Mouse (Mus musculus): ENCODE data around the gene Sertad1.
"Not testable (repeated sequence)": the region's sequence is repeated elsewhere in the genome, so short reads cannot be mapped to it uniquely, and the experiment has no call there.

Sertad1 gene

DNA sequence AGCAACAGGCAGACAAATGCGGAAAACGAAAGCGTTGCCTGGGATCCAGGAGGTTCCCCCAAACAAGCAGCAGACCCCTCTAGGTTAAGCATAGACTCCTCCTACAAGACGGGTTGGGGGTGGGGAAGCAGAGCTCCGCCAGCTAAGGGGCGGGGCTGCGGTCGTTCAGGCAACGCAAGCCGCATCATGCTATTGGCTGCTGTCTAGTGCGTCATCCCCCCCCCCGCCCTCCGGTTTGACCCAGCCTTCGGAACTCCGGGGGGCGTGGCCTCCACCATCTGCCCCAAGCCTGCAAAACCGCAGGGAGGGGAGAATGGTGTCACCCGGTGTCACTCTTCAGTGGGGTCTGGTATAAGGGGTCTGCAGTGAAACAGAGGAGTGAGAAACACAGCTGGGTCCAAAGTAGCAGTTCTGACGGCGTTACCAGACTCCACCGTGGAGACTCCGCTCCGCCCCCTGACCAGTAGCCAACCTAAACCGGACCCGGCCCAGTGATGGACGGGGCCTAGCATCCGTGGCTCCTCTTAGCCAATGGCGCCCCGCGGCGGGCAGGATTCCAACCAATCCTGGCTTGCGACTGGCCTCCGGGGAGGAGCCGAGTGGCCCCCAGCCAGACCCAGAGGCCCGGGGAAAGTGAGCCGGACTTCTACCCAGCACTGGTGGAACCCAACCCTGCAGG is 13.4 kb upstream of the Sertad1 start, which contains the start of gene Sertad3:
Gene Sertad3 (plus strand): TSS at position 613 of the 679 bp plus-strand sequence.
- DNase-seq (ENCODE audit: low read depth), result peak; percentile 93

DNA sequence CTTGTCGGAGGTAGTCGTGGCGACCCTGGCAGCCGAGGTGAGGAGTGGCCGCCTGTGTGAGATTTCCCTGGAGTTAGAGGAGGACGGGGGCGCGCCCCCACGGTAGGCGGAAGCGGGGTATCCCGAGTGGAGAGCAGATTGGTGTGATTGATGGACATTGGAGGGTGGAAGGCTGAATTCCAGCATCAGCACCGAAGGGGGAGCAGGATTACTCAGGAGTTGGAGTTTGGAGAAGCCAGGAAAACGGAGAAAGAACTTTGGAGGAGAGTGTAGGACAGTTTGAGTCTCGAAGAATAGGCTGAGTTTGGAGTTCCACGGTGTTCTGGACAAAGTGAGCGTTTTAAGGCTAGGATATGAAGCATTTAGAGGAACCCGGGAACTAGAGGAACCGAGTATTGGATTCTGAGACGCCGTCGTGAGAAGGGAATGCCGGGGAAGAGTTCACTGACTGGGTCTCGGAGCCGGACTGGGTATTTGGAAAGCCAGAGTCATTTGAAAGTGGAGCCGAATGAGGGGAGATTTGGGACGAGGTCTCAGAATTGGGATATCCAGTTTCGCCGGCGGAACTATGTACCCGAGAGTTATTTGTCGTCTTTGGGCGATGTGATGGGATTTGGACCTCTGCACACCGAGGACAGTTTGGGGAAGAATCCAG is 12.7 kb upstream of the Sertad1 start:
- no peak for DNase-seq (ENCODE audit: low read depth)

- peak; percentile 99 for DNase-seq (ENCODE audit: low read depth)
Measured at GRCm38 (mm10) chr7:27474490-27474954, 12.2 kb upstream of the Sertad1 start.

GRCm38 (mm10) chr7:27475596-27475995 is 11.1 kb upstream of the Sertad1 start:
- no peak for DNase-seq (ENCODE audit: low read depth)

DNA sequence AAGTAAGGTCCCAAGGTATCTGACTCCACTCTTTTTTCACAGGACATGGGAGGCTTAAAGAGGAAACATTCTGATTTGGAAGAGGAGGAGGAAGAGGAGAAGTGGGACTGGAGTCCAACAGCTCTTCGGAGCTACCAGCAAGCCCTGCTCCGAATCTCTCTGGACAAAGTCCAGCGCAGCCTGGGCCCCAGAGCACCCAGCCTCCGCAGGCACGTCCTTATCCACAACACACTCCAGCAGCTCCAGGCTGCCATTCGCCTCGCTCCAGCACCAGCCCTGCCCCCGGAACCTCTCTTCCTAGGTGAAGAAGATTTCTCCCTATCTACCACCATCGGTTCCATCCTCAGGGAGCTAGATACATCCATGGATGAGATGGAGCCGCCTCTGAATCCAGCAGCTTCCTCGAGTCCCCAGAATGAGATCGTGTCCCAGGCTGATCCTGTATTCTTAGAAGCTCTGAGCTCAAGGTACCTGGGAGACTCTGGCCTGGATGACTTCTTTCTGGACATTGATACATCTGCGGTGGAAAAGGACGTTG is 10.5 kb upstream of the Sertad1 start:
- no peak for DNase-seq (ENCODE audit: low read depth)

- DNase-seq (ENCODE audit: low read depth), result no peak
Measured at GRCm38 (mm10) chr7:27478561-27478960, 8.1 kb upstream of the Sertad1 start.

DNA sequence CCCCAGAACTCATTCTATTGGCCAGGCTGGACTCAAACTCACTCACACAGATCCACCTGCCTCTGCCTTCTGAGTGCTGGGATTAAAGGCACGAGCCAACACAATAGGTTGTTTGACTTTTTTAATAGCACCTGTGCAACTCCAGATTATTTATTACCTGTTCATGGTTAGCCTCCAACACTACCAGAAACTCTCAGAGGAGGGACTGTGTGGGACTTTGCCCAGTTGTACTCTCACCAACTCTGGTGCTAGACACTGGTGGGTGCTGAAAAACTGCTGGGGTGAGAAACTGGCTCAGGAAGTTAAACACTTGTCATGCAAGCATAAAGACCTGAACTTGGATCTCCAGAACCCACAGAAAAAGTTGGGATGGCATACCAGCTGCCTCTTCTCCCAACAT is 7.0 kb upstream of the Sertad1 start:
- DNase-seq (ENCODE audit: low read depth), result no peak

- DNase-seq (ENCODE audit: low read depth), result no peak
Measured at GRCm38 (mm10) chr7:27480506-27480905, 6.2 kb upstream of the Sertad1 start.

- peak; percentile 20 for DNase-seq (ENCODE audit: low read depth)
Measured at GRCm38 (mm10) chr7:27480927-27481626, 5.6 kb upstream of the Sertad1 start.

DNA sequence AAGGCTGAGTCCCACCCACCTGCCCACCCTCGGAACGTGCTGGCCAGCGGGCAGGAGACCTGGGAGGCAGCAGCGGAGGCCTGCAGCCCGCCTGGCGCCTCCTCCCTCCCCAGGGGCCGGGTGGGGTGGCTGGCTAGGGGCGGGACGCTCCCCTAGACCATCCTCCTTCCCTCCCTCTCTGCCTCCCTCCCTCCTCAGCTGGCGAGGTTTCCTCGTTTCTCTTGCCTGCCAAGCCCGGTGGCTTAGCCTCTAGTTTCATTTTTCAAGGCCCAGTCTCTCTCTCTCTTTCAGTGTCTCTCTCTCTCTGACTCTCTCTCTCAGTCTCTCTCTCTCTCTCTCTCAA is 5.1 kb upstream of the Sertad1 start:
- peak; percentile 90 for DNase-seq (ENCODE audit: low read depth)

GRCm38 (mm10) chr7:27483860-27484259 is 2.9 kb upstream of the Sertad1 start:
- DNase-seq (ENCODE audit: low read depth), result no peak

- DNase-seq (ENCODE audit: low read depth), result no peak
Measured at GRCm38 (mm10) chr7:27486102-27486769, 474 bp upstream of the Sertad1 start.

DNA sequence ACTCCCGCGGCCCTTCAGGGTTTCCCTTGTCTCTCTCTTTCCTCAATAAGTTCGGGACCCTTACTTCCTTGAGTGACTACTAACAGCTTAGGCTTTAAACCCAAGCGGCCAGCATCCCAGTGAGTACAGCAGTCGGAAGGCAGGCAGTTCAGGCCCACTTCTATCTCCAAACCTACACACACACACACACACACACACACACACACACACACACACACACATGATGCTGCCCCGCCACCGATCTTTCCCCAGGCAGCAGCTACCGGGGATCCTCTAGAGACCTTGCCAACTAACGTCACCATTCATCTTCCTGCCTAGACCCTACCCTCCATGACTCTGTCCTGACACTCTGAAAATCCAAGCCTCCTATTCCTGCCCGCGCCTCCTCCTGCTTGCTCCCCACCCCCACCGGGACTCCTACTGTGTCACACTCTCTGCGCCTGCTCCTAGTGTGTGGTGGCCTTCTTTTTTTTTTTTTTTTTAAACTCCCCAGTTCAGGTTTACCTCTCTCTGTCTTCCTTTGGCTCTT is 1.1 kb downstream of the Sertad1 start:
- peak; percentile 17 for DNase-seq (ENCODE audit: low read depth)

GRCm38 (mm10) chr7:27489270-27489869 is 2.7 kb downstream of the Sertad1 start:
- DNase-seq (ENCODE audit: low read depth), result no peak

- no peak for DNase-seq (ENCODE audit: low read depth)
Measured at GRCm38 (mm10) chr7:27490227-27490542, 3.5 kb downstream of the Sertad1 start.

DNA sequence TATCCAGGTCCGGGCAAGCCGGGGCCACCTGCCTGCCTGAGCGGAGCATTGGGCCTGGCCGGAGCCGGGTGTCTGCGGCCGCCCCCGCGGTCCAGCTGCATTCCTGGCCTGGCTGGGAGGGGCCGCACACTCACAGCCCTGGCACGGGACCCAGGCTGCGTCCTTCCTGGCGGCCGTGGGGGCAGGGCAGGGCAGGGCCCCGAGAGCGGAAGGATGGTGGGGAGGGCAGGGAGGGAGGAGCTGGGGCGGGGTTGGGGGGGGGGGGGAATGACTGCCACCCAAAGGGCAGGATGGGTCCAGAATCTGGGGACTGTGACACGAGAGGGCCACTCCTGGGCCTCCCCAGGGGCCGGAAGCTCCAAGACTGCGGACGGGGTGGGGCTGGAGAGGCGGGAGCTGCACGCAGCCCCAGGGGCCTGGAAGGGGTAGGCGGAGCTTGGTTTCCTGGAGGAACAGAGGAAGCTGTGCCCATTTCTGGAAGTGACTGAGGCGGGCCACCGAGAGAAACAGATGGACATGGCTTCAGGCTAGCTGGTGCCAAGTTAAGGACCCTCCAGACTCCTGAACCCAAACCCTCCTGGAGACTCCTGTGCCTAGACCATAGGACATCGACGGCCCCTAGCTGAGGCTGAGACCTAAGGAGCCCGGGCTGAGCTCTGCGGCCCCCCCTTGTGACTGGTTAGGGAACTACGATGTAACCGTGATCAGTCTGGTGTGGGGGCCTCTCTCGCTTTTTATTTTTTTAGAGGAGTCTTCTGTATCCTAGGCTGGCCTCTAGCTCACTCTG is 4.0 kb downstream of the Sertad1 start:
- DNase-seq (ENCODE audit: low read depth), result peak; percentile 58

DNA sequence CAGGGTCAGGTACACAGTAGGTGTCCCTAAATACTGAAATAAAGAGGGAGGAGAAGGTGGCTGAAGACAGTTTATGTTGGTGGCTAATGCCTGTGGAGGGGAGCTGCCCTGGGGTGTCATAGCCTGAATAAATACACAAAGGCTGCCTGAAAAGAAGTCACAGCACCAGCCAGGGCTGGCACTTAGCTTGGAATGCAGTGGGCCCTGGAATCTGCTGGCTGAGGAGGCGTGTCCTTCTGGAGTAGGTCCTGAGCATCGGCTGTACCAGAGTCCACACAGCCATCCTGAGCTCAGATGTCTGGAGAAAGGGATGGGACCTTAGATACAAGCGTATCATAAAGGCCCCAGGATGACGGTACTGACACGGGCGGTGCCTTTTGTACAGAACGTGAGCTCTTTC is 5.1 kb downstream of the Sertad1 start:
- DNase-seq (ENCODE audit: low read depth), result no peak

- DNase-seq (ENCODE audit: low read depth), result no peak
Measured at GRCm38 (mm10) chr7:27493022-27493421, 6.3 kb downstream of the Sertad1 start.

GRCm38 (mm10) chr7:27493450-27493849 is 6.7 kb downstream of the Sertad1 start:
- no peak for DNase-seq (ENCODE audit: low read depth)

GRCm38 (mm10) chr7:27494659-27495367 is 8.1 kb downstream of the Sertad1 start:
- DNase-seq (ENCODE audit: low read depth), result not testable (repeated sequence)
